Mouse (Mus musculus) testis, postnatal 14 days (tissue): ENCODE results near the gene Pdgfc.

Experiments used
- DNase-seq: peaks from one replicate; pipeline ENCODE4 v3.0.0; 2021; ENCODE audit warnings: low spot score

The Pdgfc gene

GRCm38 (mm10) chr3:81036151-81036553, at the start of gene Pdgfc:
Pdgfc (plus strand) TSS chr3:81036416.
- DNase-seq = no peak

GRCm38 (mm10) chr3:81009245-81009644, 27.0 kb upstream of the Pdgfc start:
- DNase-seq = no peak

GRCm38 (mm10) chr3:81009899-81010298, 26.3 kb upstream of the Pdgfc start:
- DNase-seq = peak; percentile 11

- DNase-seq = peak; percentile 46
Measured at GRCm38 (mm10) chr3:81017385-81018051, 18.7 kb upstream of the Pdgfc start.

GRCm38 (mm10) chr3:81020064-81020463, 16.2 kb upstream of the Pdgfc start:
- DNase-seq = no peak

GRCm38 (mm10) chr3:81021783-81022182, 14.4 kb upstream of the Pdgfc start:
- no peak for DNase-seq

GRCm38 (mm10) chr3:81022266-81022665, 13.9 kb upstream of the Pdgfc start:
- no peak for DNase-seq

GRCm38 (mm10) chr3:81022845-81023244, 13.4 kb upstream of the Pdgfc start:
- no peak for DNase-seq

GRCm38 (mm10) chr3:81023568-81023967, 12.6 kb upstream of the Pdgfc start:
- DNase-seq = no peak

- no peak for DNase-seq
Measured at GRCm38 (mm10) chr3:81025568-81026213, 10.5 kb upstream of the Pdgfc start.

GRCm38 (mm10) chr3:81028361-81028760, 7.9 kb upstream of the Pdgfc start:
- DNase-seq = no peak

- peak; percentile 33 for DNase-seq
Measured at GRCm38 (mm10) chr3:81029321-81029720, 6.9 kb upstream of the Pdgfc start.

GRCm38 (mm10) chr3:81029909-81030308, 6.3 kb upstream of the Pdgfc start:
- no peak for DNase-seq

GRCm38 (mm10) chr3:81030311-81030710, 5.9 kb upstream of the Pdgfc start:
- no peak for DNase-seq

GRCm38 (mm10) chr3:81032014-81032413, 4.2 kb upstream of the Pdgfc start:
- no peak for DNase-seq

GRCm38 (mm10) chr3:81034336-81035102, 1.7 kb upstream of the Pdgfc start:
- DNase-seq = no peak

- DNase-seq = peak; percentile 52
Measured at GRCm38 (mm10) chr3:81036554-81037311, 517 bp downstream of the Pdgfc start.

- DNase-seq = peak; percentile 32
Measured at GRCm38 (mm10) chr3:81037312-81037859, 1.2 kb downstream of the Pdgfc start.

GRCm38 (mm10) chr3:81039131-81039653, 3.0 kb downstream of the Pdgfc start:
- no peak for DNase-seq

- no peak for DNase-seq
Measured at GRCm38 (mm10) chr3:81044653-81045343, 8.6 kb downstream of the Pdgfc start.
